Mouse (Mus musculus) effector memory CD4-positive, alpha-beta T cell, adult 7 months (primary cell): ENCODE results near the gene Yipf1. TPM values are rescaled to one million over a fixed set of nuclear protein-coding genes. Genes with fewer than 3 reads are reported as not detected.

Experiments used
- polyA plus RNA-seq: library from polyadenylated mRNA; unstranded; fragments of 100-300 nt; shearing (Covaris generic); gene quantifications from one replicate; pipeline ENCODE4 v1.2.1, GENCODE M21; 2017

The Yipf1 gene
- polyA plus RNA-seq: 46.5 TPM

DNA sequence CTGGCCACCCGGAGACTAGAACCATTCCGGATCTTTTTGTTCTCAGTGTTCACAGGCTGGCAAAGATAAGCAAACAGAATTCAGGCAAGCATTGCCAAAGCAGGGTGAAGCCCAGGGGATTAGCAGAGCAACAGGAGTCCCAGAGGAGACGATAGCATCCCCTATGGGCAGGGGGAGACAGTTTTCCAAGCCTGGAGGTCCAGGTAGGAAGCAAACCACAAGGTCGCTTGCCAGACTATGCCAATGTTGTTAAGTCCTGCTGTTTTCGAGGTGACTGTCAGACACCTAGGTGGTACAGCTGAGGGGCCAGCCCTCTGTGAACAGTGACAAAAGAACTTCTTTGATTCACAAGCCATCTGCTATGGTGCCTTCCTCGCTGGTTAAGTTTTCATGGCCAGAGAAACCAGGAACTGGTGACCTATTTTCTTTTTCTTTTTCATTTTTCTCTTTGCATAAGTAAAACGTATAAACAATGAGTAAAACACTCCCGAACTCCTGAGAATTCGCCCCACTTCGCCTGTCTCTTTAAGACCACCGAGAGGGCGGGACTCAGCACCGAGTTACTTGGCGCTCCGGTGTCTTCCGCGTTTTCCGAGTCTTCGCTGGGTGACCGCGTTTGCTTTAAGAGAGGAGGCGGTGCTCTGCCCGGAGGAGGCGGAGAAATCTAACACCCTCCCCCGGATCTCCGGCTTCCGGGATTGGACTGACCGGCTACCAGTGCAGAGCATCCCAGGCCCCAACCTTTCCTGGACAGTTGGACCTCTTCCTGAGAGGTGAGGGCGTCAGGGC is at the start of gene Yipf1:
TSS of gene Yipf1 (plus strand) at position 674 of the 789 bp plus-strand sequence.

DNA sequence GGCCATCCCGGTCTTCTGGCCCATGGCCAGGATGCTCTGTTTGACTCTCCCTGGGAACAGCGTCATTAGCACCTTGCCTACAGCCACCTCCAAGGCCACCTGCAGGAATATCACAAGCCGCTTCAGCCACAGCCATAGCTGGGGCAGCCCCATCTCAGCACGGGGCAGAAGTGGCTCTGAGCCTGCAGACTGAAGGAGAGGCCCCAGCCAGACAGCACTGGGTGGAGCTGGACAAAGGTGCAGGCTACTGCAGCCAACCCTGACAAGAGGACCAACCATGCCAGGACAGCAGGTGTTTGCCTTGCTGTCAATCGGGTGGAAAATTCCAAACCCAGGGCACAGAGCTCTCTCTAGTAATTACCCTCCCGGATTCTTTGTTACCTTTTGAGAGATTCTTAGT is 7.2 kb upstream of the Yipf1 start, which contains the start of gene Dio1:
TSS of gene Dio1 (minus strand) at position 204 of the 400 bp plus-strand sequence.

GRCm38 (mm10) chr4:107367567-107368314 is 53.6 kb downstream of the Yipf1 start, which contains the start of gene Ndc1:
TSS of gene Ndc1 (plus strand) at chr4:107367784.

Other genes with a start within 250 kb of the Yipf1 start
- gene Mrpl37, start 247.5 kb upstream of the Yipf1 start, polyA plus RNA-seq: 47.6 TPM
- 8.2 TPM for gene Cyb5rl, start 247.4 kb upstream of the Yipf1 start, polyA plus RNA-seq
- 0.27 TPM for gene Cdcp2, start 217.5 kb upstream of the Yipf1 start, polyA plus RNA-seq
- 281 TPM for gene Tmem59, start 136.0 kb upstream of the Yipf1 start, polyA plus RNA-seq
- 19.9 TPM for gene Tceanc2, start 135.2 kb upstream of the Yipf1 start, polyA plus RNA-seq
- not detected for gene Ldlrad1, start 105.2 kb upstream of the Yipf1 start, polyA plus RNA-seq
- 9.6 TPM for gene Lrrc42, start 60.8 kb upstream of the Yipf1 start, polyA plus RNA-seq
- 6.0 TPM for gene Hspb11, start 60.8 kb upstream of the Yipf1 start, polyA plus RNA-seq
- 0.29 TPM for gene Dio1, start 7.2 kb upstream of the Yipf1 start, polyA plus RNA-seq
- 5.1 TPM for gene Ndc1, start 53.4 kb downstream of the Yipf1 start, polyA plus RNA-seq
- gene Glis1, start 120.2 kb downstream of the Yipf1 start, polyA plus RNA-seq: 0.43 TPM